12 mouse cellular contexts compared by ENCODE assay signal in genomic region chr6:60994521-60994920, GRCm38 (mm10).
DNase-seq lines count a peak whose midpoint lies in the region; ATAC-seq and TF ChIP-seq lines count a peak whose summit lies in the region.
"Had no signal": no experiment of that assay in that cellular context is flagged by ENCODE, and none has a peak within 500 bp of the region (broad histone marks: within the 10 kb centered on the region; RNA-seq: fewer than 3 reads in every experiment).

No protein-coding gene starts in this region.

- H3K9me3 ChIP-seq in heart, embryonic 13.5 days = no peaks in the 10 kb centered on the region
- no peaks in the 10 kb centered on the region for H3K9me3 ChIP-seq in lung, postnatal 0 days (ENCODE audit: low read length)
- H3K9me3 ChIP-seq in midbrain, embryonic 12.5 days = no peaks in the 10 kb centered on the region
- H3K9me3 ChIP-seq in stomach, postnatal 0 days (ENCODE audit: control insufficient read depth, low read length) = no peaks in the 10 kb centered on the region

- no peak for DNase-seq in heart, adult 18-20 months
- DNase-seq in lung, postnatal 0 days (ENCODE audit: low spot score) = no peak
- DNase-seq in lung, adult 2 months = no peak
- DNase-seq in stomach, postnatal 0 days (ENCODE audit: low spot score) = no peak
- DNase-seq in gastrocnemius, postnatal 36 days = no peak
- DNase-seq in layer of hippocampus, adult 18-20 months (ENCODE audit: low spot score in 2 of 2) = no peak
- DNase-seq: cerebellum, adult 18-20 months; embryo, embryonic 11 days; lung, postnatal 10 days; right cerebral cortex, postnatal 25 days had no signal

- no peak overlapping the region for H3K9ac ChIP-seq in heart, embryonic 13.5 days
- H3K9ac ChIP-seq in lung, postnatal 0 days (replicated peaks; ENCODE audit: low read depth) = no peak overlapping the region
- no peak overlapping the region for H3K9ac ChIP-seq in midbrain, embryonic 12.5 days (replicated peaks)
- no peak overlapping the region for H3K9ac ChIP-seq in stomach, postnatal 0 days (ENCODE audit: low read length)

- no peak overlapping the region for H3K4me3 ChIP-seq in heart, embryonic 13.5 days
- H3K4me3 ChIP-seq in lung, postnatal 0 days (ENCODE audit: low read depth, low read length) = no peak overlapping the region
- no peak overlapping the region for H3K4me3 ChIP-seq in lung, adult 2 months (replicated peaks; ENCODE audit: extremely low read depth, low read depth, low read length)
- no peak overlapping the region for H3K4me3 ChIP-seq in midbrain, embryonic 12.5 days
- no peak overlapping the region for H3K4me3 ChIP-seq in stomach, postnatal 0 days (ENCODE audit: low read depth, low read length)

- no peak for TF ChIP-seq EP300 in lung, postnatal 0 days (IDR thresholded peaks at IDR 0.05)
- TF ChIP-seq EP300 in stomach, postnatal 0 days (optimal IDR thresholded peaks at IDR 0.05) = no peak

- ATAC-seq in heart, embryonic 13.5 days (ENCODE audit: extremely low read depth, insufficient number of reproducible peaks, low FRiP score, low TSS enrichment) = no peak
- ATAC-seq in lung, postnatal 0 days = no peak
- peak; percentile 34; the same call in 1 of the 2 replicates for ATAC-seq in midbrain, embryonic 12.5 days (ENCODE audit: low FRiP score, low read depth)
- peak; percentile 24; the same call in 1 of the 2 replicates for ATAC-seq in stomach, postnatal 0 days (ENCODE audit: low FRiP score, low TSS enrichment)

- 29% methylated on average over 10 of the region's 10 CpGs for WGBS in heart, embryonic 13.5 days
- 27% methylated on average over 10 of the region's 10 CpGs for WGBS in lung, postnatal 0 days
- 44% methylated on average over 10 of the region's 10 CpGs for WGBS in lung, adult 2 months
- 29% methylated on average over 10 of the region's 10 CpGs for WGBS in midbrain, embryonic 12.5 days
- 42% methylated on average over 10 of the region's 10 CpGs for WGBS in stomach, postnatal 0 days

- TF ChIP-seq CTCF in lung, postnatal 0 days (IDR thresholded peaks at IDR 0.05) = no peak
- no peak for TF ChIP-seq CTCF in lung, adult 2 months (IDR thresholded peaks at IDR 0.05; ENCODE audit: insufficient read depth, low read length)
- no peak for TF ChIP-seq CTCF in stomach, postnatal 0 days (IDR thresholded peaks at IDR 0.05; ENCODE audit: low read depth)

- intact Hi-C loops in gastrocnemius, postnatal 36 days (cut with DNase I) = no loop called here

- no peaks in the 10 kb centered on the region for H3K36me3 ChIP-seq in heart, embryonic 13.5 days
- H3K36me3 ChIP-seq in lung, postnatal 0 days (ENCODE audit: insufficient read depth, low read length) = no peaks in the 10 kb centered on the region
- no peaks in the 10 kb centered on the region for H3K36me3 ChIP-seq in midbrain, embryonic 12.5 days
- no peaks in the 10 kb centered on the region for H3K36me3 ChIP-seq in stomach, postnatal 0 days (ENCODE audit: control insufficient read depth, insufficient read depth, low read length)

- H3K27ac ChIP-seq in heart, embryonic 13.5 days (replicated peaks) = no peak overlapping the region
- H3K27ac ChIP-seq in lung, postnatal 0 days (ENCODE audit: low read length) = no peak overlapping the region
- H3K27ac ChIP-seq in midbrain, embryonic 12.5 days (replicated peaks) = no peak overlapping the region
- no peak overlapping the region for H3K27ac ChIP-seq in stomach, postnatal 0 days (replicated peaks)

- 0 out of 2 replicates have a peak, but pooled peaks cover 7% of the 10 kb centered on the region for H3K4me1 ChIP-seq in heart, embryonic 13.5 days
- no peaks in the 10 kb centered on the region for H3K4me1 ChIP-seq in lung, postnatal 0 days (ENCODE audit: insufficient read depth, low read depth, low read length)
- no peaks in the 10 kb centered on the region for H3K4me1 ChIP-seq in lung, adult 2 months (ENCODE audit: control insufficient read depth, insufficient read depth, low read length)
- peaks cover 4% of the 10 kb centered on the region; the same call in 1 of the 2 replicates for H3K4me1 ChIP-seq in midbrain, embryonic 12.5 days
- H3K4me1 ChIP-seq in stomach, postnatal 0 days (replicated peaks; ENCODE audit: control insufficient read depth, insufficient read depth) = no peaks in the 10 kb centered on the region

- peak overlapping the region; percentile 47 for H3K4me2 ChIP-seq in heart, embryonic 13.5 days
- H3K4me2 ChIP-seq in lung, postnatal 0 days (replicated peaks; ENCODE audit: low read depth, low read length) = 0 out of 2 replicates have a peak overlapping the region, but pooled peaks have one; percentile 14
- H3K4me2 ChIP-seq in midbrain, embryonic 12.5 days (replicated peaks) = peak overlapping the region; percentile 17
- H3K4me2 ChIP-seq in stomach, postnatal 0 days (replicated peaks; ENCODE audit: low read depth) = 0 out of 2 replicates have a peak overlapping the region, but pooled peaks have one; percentile 1

- no peaks in the 10 kb centered on the region for H3K27me3 ChIP-seq in heart, embryonic 13.5 days (replicated peaks)
- no peaks in the 10 kb centered on the region for H3K27me3 ChIP-seq in lung, postnatal 0 days (replicated peaks; ENCODE audit: insufficient read depth, low read length)
- H3K27me3 ChIP-seq in midbrain, embryonic 12.5 days = no peaks in the 10 kb centered on the region
- H3K27me3 ChIP-seq in stomach, postnatal 0 days (ENCODE audit: control insufficient read depth, insufficient read depth, low read length) = no peaks in the 10 kb centered on the region

- no peak for TF ChIP-seq POLR2A in lung, adult 2 months (IDR thresholded peaks at IDR 0.05; ENCODE audit: borderline replicate concordance, extremely low read depth, low read depth, low read length)

Comparison
In these comparisons a context has a peak if more than half of its experiments do, and no peak if none do; other contexts are left out.
1. ATAC-seq: peak in midbrain, embryonic 12.5 days (single experiment) and stomach, postnatal 0 days (single experiment); none in heart, embryonic 13.5 days (single experiment) and lung, postnatal 0 days (single experiment).
2. Peak in every context shown above with its lines, with median percentiles within 50 percentile points of each other: H3K4me2 ChIP-seq.